Mouse (Mus musculus) midbrain, embryonic 15.5 days (tissue): Measurements from ENCODE around the gene Gm32802. TPM values are rescaled to one million over a fixed set of nuclear protein-coding genes. Genes with fewer than 3 reads are reported as not detected.
"Not testable (repeated sequence)": the region's sequence is repeated elsewhere in the genome, so short reads cannot be mapped to it uniquely, and the experiment has no call there.

Experiments used
- ATAC-seq: fragments of 200-750 bp; cut with Nextera tagmentation; replicated peaks from 2 replicates; pipeline ENCODE4 v1.8.0; 2017; ENCODE audit warnings: moderate TSS enrichment
- H3K27ac ChIP-seq: fragments of 300-500 bp; sonication (generic); 2 replicates; pipeline ENCODE4 v1.5.1; 2015; ENCODE audit warnings: mild to moderate bottlenecking, inconsistent platforms
- H3K27me3 ChIP-seq: fragments of 300-500 bp; sonication (generic); replicated peaks from 2 replicates; pipeline ENCODE4 v1.6.1; 2015; ENCODE audit warnings: inconsistent platforms
- H3K36me3 ChIP-seq: fragments of 300-500 bp; sonication (generic); replicated peaks from 2 replicates; pipeline ENCODE4 v1.6.1; 2015; ENCODE audit warnings: inconsistent platforms
- H3K4me1 ChIP-seq: fragments of 300-500 bp; sonication (generic); 2 replicates; pipeline ENCODE4 v1.6.1; 2015; ENCODE audit warnings: inconsistent platforms
- H3K4me2 ChIP-seq: fragments of 300-500 bp; sonication (generic); 2 replicates; pipeline ENCODE4 v1.6.1; 2015; ENCODE audit warnings: inconsistent platforms, mild to moderate bottlenecking, moderate library complexity
- H3K4me3 ChIP-seq: fragments of 300-500 bp; sonication (generic); 2 replicates; pipeline ENCODE4 v1.5.1; 2015; ENCODE audit warnings: mild to moderate bottlenecking, inconsistent platforms
- H3K9ac ChIP-seq: fragments of 300-500 bp; sonication (generic); 2 replicates; pipeline ENCODE4 v1.6.1; 2015; ENCODE audit warnings: mild to moderate bottlenecking, inconsistent platforms
- H3K9me3 ChIP-seq: fragments of 300-500 bp; sonication (generic); 2 replicates; pipeline ENCODE4 v1.6.1; 2016; ENCODE audit warnings: inconsistent platforms
- WGBS: fragments of 180-500 bp; shearing (Covaris S2); methylation state at CpG from one replicate; pipeline ENCODE4 v1.1.7; 2015; ENCODE audit warnings: mixed read lengths; 5-methylcytosine and 5-hydroxymethylcytosine counted together
- polyA plus RNA-seq: library from polyadenylated mRNA; unstranded; fragments of >200 nt; fragmentation: Nextera tagmentation; extraction: Ambion mirVana; gene quantifications from 2 replicates; pipeline ENCODE4 v1.2.1, GENCODE M21; 2015

Gene Gm32802
- polyA plus RNA-seq, 1 experiment from 2014 or later: 0.21 TPM

DNA sequence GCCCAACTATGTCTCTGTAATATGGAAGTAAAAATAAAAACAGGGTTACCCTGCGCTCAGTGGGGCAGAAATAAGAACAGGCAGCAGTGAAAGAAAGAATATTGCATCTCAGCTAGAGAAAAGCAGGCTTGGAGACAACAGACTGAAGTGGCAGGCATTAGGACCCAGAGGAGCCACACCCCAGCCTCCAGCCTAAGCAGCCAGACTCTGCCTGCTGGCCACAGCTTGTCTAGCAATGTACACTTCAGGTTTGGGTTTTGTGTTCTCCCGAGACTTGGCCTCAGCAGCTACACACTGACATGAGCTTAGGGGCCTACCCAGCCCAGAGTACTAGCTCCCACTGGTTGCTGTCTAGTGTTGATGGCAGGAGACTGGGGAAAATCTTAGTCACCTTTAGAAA, 43.6 kb downstream of the Gm32802 start:
- H3K27ac ChIP-seq, H3K36me3 ChIP-seq, H3K4me3 ChIP-seq, H3K9ac ChIP-seq, H3K4me1 ChIP-seq, H3K9me3 ChIP-seq, ATAC-seq, H3K27me3 ChIP-seq, H3K4me2 ChIP-seq: not testable (repeated sequence)
- 39% methylated on average over 2 of the region's 2 CpGs for WGBS

Other genes with a start within 250 kb of the Gm32802 start
- gene Mdm1, start 116.9 kb upstream of the Gm32802 start, polyA plus RNA-seq: 29.8 and 32.0 TPM in 2 replicates
- 0.25 TPM in 1 of 2 replicates, not detected in the other for gene Il22, start 53.7 kb upstream of the Gm32802 start, polyA plus RNA-seq
- 0.14 and 0.21 TPM in 2 replicates for gene Gm32717, start 17.9 kb upstream of the Gm32802 start, polyA plus RNA-seq
- gene Iltifb, start 36.4 kb downstream of the Gm32802 start, polyA plus RNA-seq: 0.52 TPM in 1 of 2 replicates, not detected in the other
- gene Gm9040, start 68.3 kb downstream of the Gm32802 start, polyA plus RNA-seq: not detected in 2 replicates
- not detected in 2 replicates for gene Gm9044, start 73.7 kb downstream of the Gm32802 start, polyA plus RNA-seq
- gene Gm9045, start 79.1 kb downstream of the Gm32802 start, polyA plus RNA-seq: not detected in 2 replicates
- not detected in 2 replicates for gene Gm9046, start 84.6 kb downstream of the Gm32802 start, polyA plus RNA-seq
- gene Gm9048, start 90.0 kb downstream of the Gm32802 start, polyA plus RNA-seq: 0.08 TPM in 1 of 2 replicates, not detected in the other
- not detected in 2 replicates for gene Gm9049, start 95.4 kb downstream of the Gm32802 start, polyA plus RNA-seq
- not detected in 2 replicates for gene Ifng, start 182.4 kb downstream of the Gm32802 start, polyA plus RNA-seq